Mouse (Mus musculus) ovary, postnatal 36 days (tissue): ENCODE measurements around the gene Slc25a26.
A peak's percentile ranks its signal among the peaks of the same experiment; 100 is the strongest.

Source experiments
- DNase-seq: peaks from one replicate; pipeline ENCODE4 v3.0.0; 2022; ENCODE audit warnings: low spot score, mixed read lengths

Slc25a26 gene

GRCm38 (mm10) chr6:94599016-94599415 lies 98.9 kb downstream of the Slc25a26 start:
- no peak for DNase-seq

GRCm38 (mm10) chr6:94601101-94601500 lies 101.0 kb downstream of the Slc25a26 start:
- DNase-seq: no peak

GRCm38 (mm10) chr6:94601811-94602210 lies 101.7 kb downstream of the Slc25a26 start:
- DNase-seq: no peak

GRCm38 (mm10) chr6:94604072-94604471 lies 103.9 kb downstream of the Slc25a26 start:
- DNase-seq: no peak

GRCm38 (mm10) chr6:94604546-94604945 lies 104.4 kb downstream of the Slc25a26 start:
- DNase-seq: no peak

- DNase-seq: peak; percentile 2
Observed at GRCm38 (mm10) chr6:94613235-94613895, 113.2 kb downstream of the Slc25a26 start.

- no peak for DNase-seq
Observed at GRCm38 (mm10) chr6:94614346-94614745, 114.2 kb downstream of the Slc25a26 start.

GRCm38 (mm10) chr6:94615936-94616335 lies 115.8 kb downstream of the Slc25a26 start:
- DNase-seq: no peak

GRCm38 (mm10) chr6:94618671-94619070 lies 118.5 kb downstream of the Slc25a26 start:
- DNase-seq: no peak

GRCm38 (mm10) chr6:94620287-94620686 lies 120.2 kb downstream of the Slc25a26 start:
- no peak for DNase-seq

- DNase-seq: peak; percentile 53
Observed at GRCm38 (mm10) chr6:94620801-94621301, 120.7 kb downstream of the Slc25a26 start.

GRCm38 (mm10) chr6:94622983-94623382 lies 122.9 kb downstream of the Slc25a26 start:
- peak; percentile 66 for DNase-seq

- no peak for DNase-seq
Observed at GRCm38 (mm10) chr6:94624543-94624942, 124.4 kb downstream of the Slc25a26 start.

GRCm38 (mm10) chr6:94625896-94626295 lies 125.8 kb downstream of the Slc25a26 start:
- DNase-seq: no peak

- no peak for DNase-seq
Observed at GRCm38 (mm10) chr6:94626807-94627206, 126.7 kb downstream of the Slc25a26 start.

GRCm38 (mm10) chr6:94627714-94628595 lies 127.8 kb downstream of the Slc25a26 start:
- DNase-seq: no peak

GRCm38 (mm10) chr6:94628787-94629186 lies 128.7 kb downstream of the Slc25a26 start:
- DNase-seq: no peak

GRCm38 (mm10) chr6:94631051-94631778 lies 131.1 kb downstream of the Slc25a26 start:
- no peak for DNase-seq

GRCm38 (mm10) chr6:94631779-94632082 lies 131.6 kb downstream of the Slc25a26 start:
- DNase-seq: no peak

- DNase-seq: no peak
Observed at GRCm38 (mm10) chr6:94634274-94634673, 134.1 kb downstream of the Slc25a26 start.

GRCm38 (mm10) chr6:94634710-94635109 lies 134.6 kb downstream of the Slc25a26 start:
- no peak for DNase-seq

GRCm38 (mm10) chr6:94635343-94635742 lies 135.2 kb downstream of the Slc25a26 start:
- DNase-seq: no peak
